Mouse (Mus musculus) MEL (cell line): ENCODE measurements at regions not wholly inside any gene's neighbourhood (a gene's known extent, or its start where the extent isn't known, plus 50 kb on each side); places are given as distances from the start of the nearest gene placed in this dataset.

ENCODE experiments used
- CTCF ChIP-seq, 3 experiments: IDR thresholded peaks in 2 of 3; conservative IDR thresholded peaks in 1 of 3; 2 replicates each; pipeline ENCODE4 v1.5.1; 2011 to 2012; ENCODE audit warnings: low read length in 3 of 3, low read depth in 2 of 3, mild to moderate bottlenecking in 2 of 3, improper control_type of control experiment in 1 of 3, inconsistent platforms in 1 of 3, mixed read lengths in 1 of 3, moderate library complexity in 1 of 3; ENCODE audit not compliant: control insufficient read depth in 1 of 3, insufficient read depth in 1 of 3, poor library complexity in 1 of 3, severe bottlenecking in 1 of 3
- POLR2A ChIP-seq, 2 experiments: IDR thresholded peaks; 2 replicates each; pipeline ENCODE4 v1.6.1; 2011 to 2012; ENCODE audit warnings: low read length in 2 of 2, mild to moderate bottlenecking in 2 of 2, control low read depth in 1 of 2, improper control_type of control experiment in 1 of 2, low read depth in 1 of 2, moderate library complexity in 1 of 2; ENCODE audit not compliant: control insufficient read depth in 1 of 2, insufficient read depth in 1 of 2, poor library complexity in 1 of 2
- RAD21 ChIP-seq: IDR thresholded peaks from 2 replicates; pipeline ENCODE4 v1.6.1; 2011; ENCODE audit warnings: mild to moderate bottlenecking, low read depth, low read length, improper control_type of control experiment

DNA sequence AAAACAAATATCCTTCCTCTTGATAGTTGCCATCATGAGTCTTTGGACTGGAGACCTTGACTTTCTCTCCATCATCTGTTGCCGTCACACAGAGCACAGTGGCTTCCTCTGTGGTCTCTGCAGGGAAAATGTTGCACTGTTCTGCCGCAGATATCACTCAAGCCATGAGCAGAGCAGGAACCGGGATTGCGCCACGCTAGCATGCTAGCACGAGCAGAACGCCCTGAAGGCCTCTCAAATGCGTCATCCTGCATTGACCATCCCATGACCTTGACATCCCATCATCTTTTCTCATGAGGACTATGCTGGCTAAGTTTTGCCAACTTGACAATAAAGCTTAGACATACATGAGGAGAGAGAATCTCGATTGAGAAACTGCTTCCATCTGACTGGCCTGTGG, 134.6 kb upstream of the Thbs1 start:
- TF ChIP-seq RAD21 (no peak), CTCF (IDR thresholded peaks at IDR 0.05 in 2 of 3, conservative IDR thresholded peaks at IDR 0.05 in 1 of 3; ENCODE audit: control insufficient read depth in 1 of 3, insufficient read depth in 1 of 3, low read depth in 2 of 3, low read length in 3 of 3, poor library complexity in 1 of 3, severe bottlenecking in 1 of 3) (no peak), POLR2A (IDR thresholded peaks at IDR 0.05; ENCODE audit: control insufficient read depth in 1 of 2, insufficient read depth in 1 of 2, low read depth in 1 of 2, low read length in 2 of 2, poor library complexity in 1 of 2) (no peak)
